Mouse (Mus musculus) spleen, postnatal 0 days (tissue): ENCODE measurements around the gene Nrsn2. TPM values are rescaled to one million over a fixed set of nuclear protein-coding genes. Genes with fewer than 3 reads are reported as not detected.

Source experiments
- polyA plus RNA-seq: library from polyadenylated mRNA; unstranded; fragments of >200 nt; fragmentation: Nextera tagmentation; extraction: Ambion mirVana; gene quantifications from 2 replicates; pipeline ENCODE4 v1.2.1, GENCODE M21; 2015

Gene Nrsn2
- not detected in 2 replicates for polyA plus RNA-seq

GRCm38 (mm10) chr2:152376345-152376741 is at the start of gene Nrsn2:
TSS of gene Nrsn2 (minus strand) at chr2:152376638.

GRCm38 (mm10) chr2:152415287-152415686 is 38.8 kb upstream of the Nrsn2 start, which contains the start of gene 6820408C15Rik:
TSS of gene 6820408C15Rik (plus strand) at chr2:152415587.

GRCm38 (mm10) chr2:152414591-152415165 is 38.2 kb upstream of the Nrsn2 start, which contains the start of gene Zcchc3:
TSS of gene Zcchc3 (minus strand) at chr2:152415027.

GRCm38 (mm10) chr2:152397680-152398435 is 21.4 kb upstream of the Nrsn2 start, which contains the start of gene Sox12:
TSS of gene Sox12 (minus strand) at chr2:152398063.

GRCm38 (mm10) chr2:152343329-152344213 is 32.9 kb downstream of the Nrsn2 start, which contains the start of gene Trib3:
TSS of gene Trib3 (minus strand) at chr2:152344032.

GRCm38 (mm10) chr2:152332101-152332825 is 44.2 kb downstream of the Nrsn2 start, which contains the start of gene Rbck1:
TSS of gene Rbck1 (minus strand) at chr2:152332653.

Other genes with a start within 250 kb of the Nrsn2 start
- 0.92 and 1.4 TPM in 2 replicates for gene Tcf15, start 233.1 kb downstream of the Nrsn2 start, polyA plus RNA-seq
- gene Csnk2a1, start 149.8 kb downstream of the Nrsn2 start, polyA plus RNA-seq, result 63.5 and 71.2 TPM in 2 replicates
- 14.9 and 18.5 TPM in 2 replicates for gene Tbc1d20, start 82.8 kb downstream of the Nrsn2 start, polyA plus RNA-seq
- gene Rbck1, start 44.0 kb downstream of the Nrsn2 start, polyA plus RNA-seq, result 65.4 and 71.0 TPM in 2 replicates
- 1.2 and 1.8 TPM in 2 replicates for gene Trib3, start 32.6 kb downstream of the Nrsn2 start, polyA plus RNA-seq
- gene Sox12, start 21.4 kb upstream of the Nrsn2 start, polyA plus RNA-seq, result 3.5 and 3.9 TPM in 2 replicates
- 15.6 and 16.3 TPM in 2 replicates for gene Zcchc3, start 38.4 kb upstream of the Nrsn2 start, polyA plus RNA-seq
- 0.59 and 0.61 TPM in 2 replicates for gene 6820408C15Rik, start 38.9 kb upstream of the Nrsn2 start, polyA plus RNA-seq
- gene Defb23, start 88.0 kb upstream of the Nrsn2 start, polyA plus RNA-seq, result not detected in 2 replicates
- not detected in 2 replicates for gene Defb20, start 100.4 kb upstream of the Nrsn2 start, polyA plus RNA-seq
- not detected in 2 replicates for gene Defb22, start 113.5 kb upstream of the Nrsn2 start, polyA plus RNA-seq
- not detected in 2 replicates for gene Defb26, start 135.1 kb upstream of the Nrsn2 start, polyA plus RNA-seq
- gene Defb28, start 141.6 kb upstream of the Nrsn2 start, polyA plus RNA-seq, result not detected in 2 replicates
- gene Defb29, start 163.5 kb upstream of the Nrsn2 start, polyA plus RNA-seq, result not detected in 2 replicates
- not detected in 2 replicates for gene Gm17416, start 192.7 kb upstream of the Nrsn2 start, polyA plus RNA-seq
- gene Defb21, start 196.1 kb upstream of the Nrsn2 start, polyA plus RNA-seq, result not detected in 2 replicates
- gene Defb19, start 203.7 kb upstream of the Nrsn2 start, polyA plus RNA-seq, result not detected in 2 replicates
- gene Defb45, start 222.8 kb upstream of the Nrsn2 start, polyA plus RNA-seq, result not detected in 2 replicates
- gene Defb36, start 227.7 kb upstream of the Nrsn2 start, polyA plus RNA-seq, result not detected in 2 replicates
- gene Defb25, start 246.4 kb upstream of the Nrsn2 start, polyA plus RNA-seq, result 0.80 TPM in 1 of 2 replicates, not detected in the other